Mouse (Mus musculus) brain, embryonic 14.5 days (tissue): Measurements from ENCODE around the gene N6amt1.

Experiments used
- CTCF ChIP-seq: fragments of 200-500 bp; IDR thresholded peaks from 2 replicates; pipeline ENCODE4 v1.5.1; 2012; ENCODE audit warnings: inconsistent platforms, mild to moderate bottlenecking, moderate library complexity, borderline replicate concordance; ENCODE audit not compliant: insufficient read depth, insufficient read length; ENCODE audit errors: extremely low read depth
- POLR2A ChIP-seq: fragments of 200-500 bp; IDR thresholded peaks from 2 replicates; pipeline ENCODE4 v1.6.1; 2012; ENCODE audit warnings: mild to moderate bottlenecking, inconsistent platforms, borderline replicate concordance; ENCODE audit not compliant: poor library complexity, insufficient read depth, insufficient read length, severe bottlenecking; ENCODE audit errors: extremely low read depth

GRCm38 (mm10) chr16:87329986-87330385 lies 24.0 kb upstream of the N6amt1 start:
- TF ChIP-seq CTCF (no peak), POLR2A (no peak)
